In genomic region chr7:121874784-121875183, GRCm38 (mm10) we compare ENCODE assay signal across 30 mouse cellular contexts. TPM values are rescaled to one million over a fixed set of nuclear protein-coding genes. Genes with fewer than 3 reads are reported as not detected.
A peak's percentile ranks its signal among the peaks of the same experiment; 100 is the strongest.
DNase-seq lines count a peak whose midpoint lies in the region; ATAC-seq and TF ChIP-seq lines count a peak whose summit lies in the region.
"Had no signal": no experiment of that assay in that cellular context is flagged by ENCODE, and none has a peak within 500 bp of the region (broad histone marks: within the 10 kb centered on the region; RNA-seq: fewer than 3 reads in every experiment).

No protein-coding gene starts in this region.

- no peak for DNase-seq in gastrocnemius, adult 2 months
- DNase-seq in gastrocnemius, adult 8-10 months (ENCODE audit: low spot score in 2 of 2), result no peak
- peak; percentile 18 for DNase-seq in kidney, adult 2 months
- no peak for DNase-seq in kidney, postnatal 14 days
- no peak for DNase-seq in kidney, adult 18-20 months
- DNase-seq: adrenal gland, adult 8-10 months; adrenal gland, postnatal 14 days; adrenal gland, postnatal 36 days; B cell, adult 2 months; cerebellum, adult 11-12 months; cerebellum, adult 2 months; cerebellum, adult 9-10 months; cerebellum, postnatal 14 days; cerebellum, postnatal 36 days; embryo, embryonic 11 days had no signal

- H3K4me2 ChIP-seq in kidney, embryonic 15.5 days, result no peak overlapping the region
- H3K4me2 ChIP-seq in kidney, embryonic 16.5 days (replicated peaks; ENCODE audit: low read depth, low read length), result no peak overlapping the region
- no peak overlapping the region for H3K4me2 ChIP-seq in midbrain, embryonic 13.5 days (replicated peaks)
- H3K4me2 ChIP-seq: embryonic facial prominence, embryonic 13.5 days; embryonic facial prominence, embryonic 15.5 days; forebrain, embryonic 12.5 days had no signal

- no peaks in the 10 kb centered on the region for H3K4me1 ChIP-seq in kidney, adult 2 months (ENCODE audit: control insufficient read depth, insufficient read depth, low read length)
- H3K4me1 ChIP-seq in kidney, embryonic 15.5 days, result peaks cover 22% of the 10 kb centered on the region
- H3K4me1 ChIP-seq in kidney, embryonic 16.5 days (ENCODE audit: insufficient read depth, low read length), result peaks cover 7% of the 10 kb centered on the region; the same call in 1 of the 2 replicates
- no peaks in the 10 kb centered on the region for H3K4me1 ChIP-seq in midbrain, embryonic 13.5 days (replicated peaks)
- H3K4me1 ChIP-seq: embryonic facial prominence, embryonic 13.5 days; forebrain, embryonic 12.5 days had no signal

- H3K4me3 ChIP-seq in gastrocnemius, adult 2 months, result no peak overlapping the region
- H3K4me3 ChIP-seq in kidney, adult 2 months (ENCODE audit: insufficient read depth, low read depth, low read length), result no peak overlapping the region
- H3K4me3 ChIP-seq in kidney, embryonic 15.5 days (replicated peaks), result no peak overlapping the region
- H3K4me3 ChIP-seq in kidney, embryonic 16.5 days (ENCODE audit: low read length), result no peak overlapping the region
- H3K4me3 ChIP-seq in midbrain, embryonic 13.5 days (replicated peaks), result no peak overlapping the region
- H3K4me3 ChIP-seq: embryonic facial prominence, embryonic 13.5 days; embryonic facial prominence, embryonic 15.5 days; erythroblast, embryonic 14.5 days; forebrain, embryonic 10.5 days; forebrain, embryonic 12.5 days had no signal

- H3K9me3 ChIP-seq in kidney, embryonic 15.5 days (replicated peaks), result no peaks in the 10 kb centered on the region
- H3K9me3 ChIP-seq in kidney, embryonic 16.5 days (ENCODE audit: low read length), result no peaks in the 10 kb centered on the region
- no peaks in the 10 kb centered on the region for H3K9me3 ChIP-seq in midbrain, embryonic 13.5 days
- H3K9me3 ChIP-seq: embryonic facial prominence, embryonic 13.5 days; embryonic facial prominence, embryonic 15.5 days; forebrain, embryonic 10.5 days; forebrain, embryonic 12.5 days; G1E had no signal

- no peak for TF ChIP-seq CTCF in gastrocnemius, adult 2 months (IDR thresholded peaks at IDR 0.05)
- TF ChIP-seq CTCF in kidney, adult 2 months (conservative IDR thresholded peaks at IDR 0.05; ENCODE audit: insufficient read depth, insufficient read length, low read depth, low read length), result no peak

- WGBS in kidney, adult 2 months, result 53% methylated on average over 7 of the region's 7 CpGs
- 53% methylated on average over 7 of the region's 7 CpGs for WGBS in kidney, embryonic 15.5 days
- 49% methylated on average over 7 of the region's 7 CpGs for WGBS in kidney, embryonic 16.5 days
- 92% methylated on average over 7 of the region's 7 CpGs for WGBS in midbrain, embryonic 13.5 days

- H3K27me3 ChIP-seq in kidney, adult 2 months (replicated peaks; ENCODE audit: control insufficient read depth, insufficient read depth, low read length), result no peaks in the 10 kb centered on the region
- no peaks in the 10 kb centered on the region for H3K27me3 ChIP-seq in kidney, embryonic 15.5 days
- no peaks in the 10 kb centered on the region for H3K27me3 ChIP-seq in kidney, embryonic 16.5 days (ENCODE audit: insufficient read depth, low read length)
- no peaks in the 10 kb centered on the region for H3K27me3 ChIP-seq in midbrain, embryonic 13.5 days
- H3K27me3 ChIP-seq: CH12.LX; embryonic facial prominence, embryonic 13.5 days; embryonic facial prominence, embryonic 15.5 days; forebrain, embryonic 12.5 days; Patski had no signal

- TF ChIP-seq POLR2A in kidney, adult 2 months (IDR thresholded peaks at IDR 0.05; ENCODE audit: low read depth, low read length), result no peak

- peak; percentile 67; the same call in 1 of the 2 replicates for ATAC-seq in kidney, embryonic 15.5 days (replicated peaks; ENCODE audit: low FRiP score)
- ATAC-seq in kidney, embryonic 16.5 days (ENCODE audit: low FRiP score, low TSS enrichment), result no peak
- no peak for ATAC-seq in midbrain, embryonic 13.5 days
- ATAC-seq: activated CD4-positive, CD25-positive, alpha-beta regulatory T cell, adult 4 months; CD4-positive, CD25-positive, alpha-beta regulatory T cell, adult 4 months; forebrain, embryonic 14.5 days had no signal

- no peak overlapping the region for H3K9ac ChIP-seq in kidney, embryonic 15.5 days
- H3K9ac ChIP-seq in kidney, embryonic 16.5 days (replicated peaks; ENCODE audit: low read length), result no peak overlapping the region
- no peak overlapping the region for H3K9ac ChIP-seq in midbrain, embryonic 13.5 days (replicated peaks)
- H3K9ac ChIP-seq: embryonic facial prominence, embryonic 13.5 days; embryonic facial prominence, embryonic 15.5 days; forebrain, embryonic 12.5 days had no signal

- H3K36me3 ChIP-seq in kidney, adult 2 months (ENCODE audit: control insufficient read depth, insufficient read depth, low read length), result no peaks in the 10 kb centered on the region
- H3K36me3 ChIP-seq in kidney, embryonic 15.5 days, result no peaks in the 10 kb centered on the region
- no peaks in the 10 kb centered on the region for H3K36me3 ChIP-seq in kidney, embryonic 16.5 days (ENCODE audit: insufficient read depth, low read length)
- no peaks in the 10 kb centered on the region for H3K36me3 ChIP-seq in midbrain, embryonic 13.5 days
- H3K36me3 ChIP-seq: embryonic facial prominence, embryonic 13.5 days; embryonic facial prominence, embryonic 15.5 days; forebrain, embryonic 10.5 days; forebrain, embryonic 12.5 days; G1E had no signal

- intact Hi-C loops in gastrocnemius, adult 2 months (cut with DNase I), result no loop called here

- peak overlapping the region; percentile 46; the same call in 1 of the 2 replicates for H3K27ac ChIP-seq in gastrocnemius, adult 2 months
- H3K27ac ChIP-seq in kidney, adult 2 months (ENCODE audit: insufficient read depth, low read depth, low read length), result no peak overlapping the region
- H3K27ac ChIP-seq in kidney, embryonic 15.5 days, result peak overlapping the region; percentile 77
- peak overlapping the region; percentile 80 for H3K27ac ChIP-seq in kidney, embryonic 16.5 days (ENCODE audit: low read length)
- H3K27ac ChIP-seq in midbrain, embryonic 13.5 days, result no peak overlapping the region
- H3K27ac ChIP-seq: embryonic facial prominence, embryonic 13.5 days; embryonic facial prominence, embryonic 15.5 days; forebrain, embryonic 10.5 days; forebrain, embryonic 12.5 days had no signal

RNA-seq across cellular contexts. Expression of gene Scnn1b, which starts 9.9 kb away (rescaled TPM):
- total RNA-seq in gastrocnemius, adult 2 months (2021), result under 1 TPM in 1 of 2 experiments, not detected in 1; 0.23 TPM
- under 1 TPM in 1 of 4 experiments, not detected in 3; 0.29 TPM for total RNA-seq in gastrocnemius, adult 8-10 months (2022)
- polyA plus RNA-seq in kidney, adult 2 months (2012; rRNA removed), result 74.7 and 92.7 TPM in 2 replicates
- polyA plus RNA-seq in kidney, embryonic 15.5 days (2015; fragmentation: Nextera tagmentation; extraction: Ambion mirVana), result 31.9 TPM in 2 replicates
- 53.8 and 57.8 TPM in 2 replicates for polyA plus RNA-seq in kidney, embryonic 16.5 days (2015; fragmentation: Nextera tagmentation; extraction: Ambion mirVana)
- polyA plus RNA-seq in midbrain, embryonic 13.5 days (2015; fragmentation: Nextera tagmentation; extraction: Ambion mirVana), result not detected in 2 replicates
- total RNA-seq: adrenal gland, postnatal 14 days; common myeloid progenitor, adult 5-6 weeks had no signal
- polyA plus RNA-seq: activated CD4-positive, CD25-positive, alpha-beta regulatory T cell, adult 4 months; CD4-positive, CD25-positive, alpha-beta regulatory T cell, adult 4 months; erythroblast, embryonic 14.5 days; forebrain, embryonic 10.5 days; G1E had no signal

Comparison
In these comparisons a context has a peak if more than half of its experiments do, and no peak if none do; other contexts are left out.
1. H3K27ac ChIP-seq: peak in gastrocnemius, adult 2 months (single experiment), kidney, embryonic 15.5 days (single experiment) and kidney, embryonic 16.5 days (single experiment); none in kidney, adult 2 months (single experiment) and midbrain, embryonic 13.5 days (single experiment).
2. RNA of gene Scnn1b, which starts 9.9 kb away (polyA plus RNA-seq): 74.7 to 92.7 TPM in kidney, adult 2 months, 53.8 to 57.8 TPM in kidney, embryonic 16.5 days and 31.9 TPM in kidney, embryonic 15.5 days; not detected in midbrain, embryonic 13.5 days; every median in the first group is over 10 times any median in the second.